Mouse (Mus musculus): Measurements from ENCODE around the gene Uvrag. TPM values are rescaled to one million over a fixed set of nuclear protein-coding genes. Genes with fewer than 3 reads are reported as not detected.

Gene Uvrag
- total RNA-seq, 2 experiments from 2014 or later = 47.6 to 68.3 TPM

DNA sequence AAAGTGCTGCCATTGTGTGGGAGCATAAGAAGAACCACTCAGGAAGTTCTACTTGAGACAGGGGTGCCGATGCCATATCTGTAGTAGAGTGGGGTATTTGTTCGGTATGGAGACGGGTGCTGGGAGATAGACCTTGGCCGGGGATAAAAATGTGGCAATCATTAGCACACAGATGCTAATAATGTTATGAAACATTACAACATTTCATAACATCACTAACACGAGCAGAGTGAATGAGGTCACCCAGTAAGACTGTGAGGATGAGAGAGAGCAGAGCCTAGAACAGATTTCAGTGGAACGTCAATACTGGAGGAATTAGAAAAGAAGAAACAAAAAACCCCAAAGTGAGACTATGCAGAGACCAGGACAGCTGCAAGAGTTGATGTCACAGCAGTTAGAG lies 116.2 kb downstream of the Uvrag start:
- Histone ChIP-seq H3K27ac (no peak overlapping the region), H3K4me3 (no peak overlapping the region)
- intact Hi-C loops (cut with DNase I) = no loop called here
- DNase-seq (ENCODE audit: extremely low spot score in 1 of 2, low spot score in 2 of 2) = no peak
- TF ChIP-seq CTCF (IDR thresholded peaks at IDR 0.05) = no peak

DNA sequence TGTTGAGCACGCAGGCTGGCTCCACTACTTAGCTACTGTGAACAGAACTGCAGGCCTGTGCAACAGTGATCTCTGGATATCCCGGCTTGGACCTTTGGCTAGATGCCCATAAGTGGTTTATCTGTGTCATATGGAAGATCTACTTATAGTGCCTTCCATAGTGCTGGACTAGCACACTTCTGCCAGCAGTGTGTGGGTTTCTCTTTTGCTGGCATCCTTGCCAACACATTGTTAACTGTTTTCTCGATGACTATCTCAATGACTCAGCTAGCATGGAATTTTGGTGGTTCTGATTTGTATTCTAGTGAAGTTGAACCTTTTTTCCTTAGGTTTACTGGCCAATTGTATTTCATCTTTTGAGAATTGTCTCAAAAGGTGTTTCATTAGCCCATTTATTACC lies 117.0 kb downstream of the Uvrag start:
- intact Hi-C loops (cut with DNase I) = no loop called here
- no peak for DNase-seq (ENCODE audit: extremely low spot score in 1 of 2, low spot score in 2 of 2)
- no peak for TF ChIP-seq CTCF (IDR thresholded peaks at IDR 0.05)
- Histone ChIP-seq H3K4me3 (no peak overlapping the region), H3K27ac (no peak overlapping the region)

DNA sequence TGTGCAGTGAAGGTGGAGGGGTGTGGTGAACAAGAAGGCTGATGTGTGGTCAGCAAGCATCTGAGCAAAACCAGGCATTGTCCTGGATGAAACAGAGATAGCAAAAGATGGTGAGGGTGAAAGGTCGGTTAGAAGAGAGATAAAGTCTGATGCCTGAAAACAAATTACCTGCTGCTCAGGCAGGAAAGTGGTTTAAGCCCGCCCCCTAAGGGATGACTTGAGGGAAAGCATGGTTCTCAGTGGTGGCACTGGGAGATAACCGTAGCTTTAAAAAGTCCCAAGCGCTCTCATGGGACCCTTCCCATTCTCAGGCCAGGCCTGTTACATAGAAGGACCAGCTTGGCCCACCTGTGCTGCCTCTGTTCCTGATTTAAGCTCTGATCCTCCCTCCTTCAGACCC lies 119.7 kb downstream of the Uvrag start:
- intact Hi-C loops (cut with DNase I) = no loop called here
- peak; percentile 4; the same call in 1 of the 2 replicates for TF ChIP-seq CTCF (IDR thresholded peaks at IDR 0.05)
- Histone ChIP-seq H3K27ac (no peak overlapping the region), H3K4me3 (no peak overlapping the region)
- no peak for DNase-seq (ENCODE audit: extremely low spot score in 1 of 2, low spot score in 2 of 2)

DNA sequence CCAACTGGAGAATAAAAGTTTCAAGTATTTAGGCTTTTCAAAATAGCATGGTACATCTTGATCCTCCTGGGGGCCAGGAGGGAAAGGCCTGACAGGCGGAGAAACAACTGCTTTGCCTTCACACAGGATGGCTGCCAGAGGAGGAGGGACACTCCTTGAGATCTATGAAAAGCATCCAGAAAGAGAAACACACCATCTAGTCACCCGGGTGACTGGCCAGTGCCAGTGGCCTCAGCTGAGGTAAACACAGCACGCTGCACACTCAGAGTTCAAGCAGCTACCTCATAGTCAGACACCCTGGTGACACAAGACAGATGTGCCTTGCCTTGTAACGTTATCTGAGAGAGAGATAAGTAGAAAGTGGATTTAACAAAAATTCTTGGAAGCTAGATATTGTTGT lies 120.6 kb downstream of the Uvrag start:
- intact Hi-C loops (cut with DNase I) = no loop called here
- no peak overlapping the region for H3K4me3 ChIP-seq
- no peak for TF ChIP-seq CTCF (IDR thresholded peaks at IDR 0.05)
- no peak overlapping the region for H3K27ac ChIP-seq
- DNase-seq (ENCODE audit: extremely low spot score in 1 of 2, low spot score in 2 of 2) = no peak

DNA sequence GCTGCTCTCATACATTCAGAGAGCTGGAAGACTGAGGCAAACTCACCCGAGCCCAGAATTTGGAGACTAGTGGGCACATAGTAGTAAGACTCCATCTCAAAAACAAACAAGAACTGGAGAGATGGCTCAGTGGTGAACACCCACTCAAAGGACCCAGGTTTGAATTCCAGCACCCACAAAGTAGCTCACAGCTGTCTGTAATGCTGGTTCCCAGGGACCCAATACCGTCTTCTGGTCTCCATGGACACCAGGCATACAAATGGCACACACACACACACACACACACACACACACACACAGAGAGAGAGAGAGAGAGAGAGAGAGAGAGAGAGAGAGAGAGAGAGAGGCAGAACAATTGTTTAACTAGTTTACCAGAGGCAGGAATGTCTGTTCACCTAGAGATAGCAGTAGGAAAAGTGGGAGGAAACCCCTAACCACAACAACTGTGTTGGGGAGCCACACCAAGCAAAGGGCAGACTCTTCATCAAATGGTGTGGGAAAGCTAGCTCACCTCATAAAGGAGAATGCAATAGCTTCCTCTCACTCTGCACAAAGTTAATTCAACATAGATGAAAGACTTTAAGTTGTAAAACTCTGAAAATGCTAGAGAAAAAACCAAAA lies 123.6 kb downstream of the Uvrag start:
- no peak for DNase-seq (ENCODE audit: extremely low spot score in 1 of 2, low spot score in 2 of 2)
- H3K27ac ChIP-seq = no peak overlapping the region
- intact Hi-C loops (cut with DNase I) = no loop called here
- no peak for TF ChIP-seq CTCF (IDR thresholded peaks at IDR 0.05)
- H3K4me3 ChIP-seq = no peak overlapping the region

DNA sequence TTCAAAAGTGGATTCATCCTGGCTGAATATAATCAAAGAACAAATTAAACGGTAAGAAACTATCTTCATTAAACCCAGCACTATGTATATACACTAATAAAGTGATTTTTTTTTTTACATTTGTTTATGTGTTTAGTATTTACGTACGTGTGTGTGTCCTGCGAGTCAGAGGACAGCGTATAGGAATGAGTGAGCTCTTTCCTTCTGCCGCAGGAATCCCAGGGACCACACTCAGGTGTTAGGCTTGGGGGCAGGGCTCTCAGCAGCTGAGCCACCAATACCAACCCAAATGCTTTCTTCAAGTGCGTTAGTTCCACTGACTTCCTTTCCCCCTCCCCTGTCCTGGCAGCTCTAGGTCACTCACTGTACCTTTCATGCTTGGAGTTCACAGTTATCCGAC lies 125.0 kb downstream of the Uvrag start:
- no peak for TF ChIP-seq CTCF (IDR thresholded peaks at IDR 0.05)
- Histone ChIP-seq H3K4me3 (no peak overlapping the region), H3K27ac (no peak overlapping the region)
- DNase-seq (ENCODE audit: extremely low spot score in 1 of 2, low spot score in 2 of 2) = no peak
- intact Hi-C loops (cut with DNase I) = no loop called here

DNA sequence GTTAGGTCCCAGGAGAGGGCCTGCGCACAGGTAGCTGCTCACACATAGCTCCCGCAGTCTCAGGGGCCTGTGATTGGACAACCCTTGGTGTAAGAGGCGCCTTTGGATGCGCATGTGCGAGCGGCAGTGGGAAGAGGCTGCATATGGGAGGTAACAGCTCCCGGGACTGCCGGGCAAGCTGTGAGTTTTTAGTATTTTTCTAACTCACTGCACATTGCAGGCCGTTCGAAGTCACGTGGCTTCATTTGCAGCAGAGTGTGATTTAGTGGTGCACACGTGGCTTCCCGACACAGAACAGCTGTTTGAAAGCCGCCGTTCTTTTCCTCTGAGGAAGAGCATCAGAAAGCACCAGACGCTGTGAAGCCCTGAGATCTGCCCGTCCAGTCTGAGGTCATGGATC lies 125.5 kb downstream of the Uvrag start:
- peak; percentile 24 to 32 for DNase-seq (ENCODE audit: extremely low spot score in 1 of 2, low spot score in 2 of 2)

DNA sequence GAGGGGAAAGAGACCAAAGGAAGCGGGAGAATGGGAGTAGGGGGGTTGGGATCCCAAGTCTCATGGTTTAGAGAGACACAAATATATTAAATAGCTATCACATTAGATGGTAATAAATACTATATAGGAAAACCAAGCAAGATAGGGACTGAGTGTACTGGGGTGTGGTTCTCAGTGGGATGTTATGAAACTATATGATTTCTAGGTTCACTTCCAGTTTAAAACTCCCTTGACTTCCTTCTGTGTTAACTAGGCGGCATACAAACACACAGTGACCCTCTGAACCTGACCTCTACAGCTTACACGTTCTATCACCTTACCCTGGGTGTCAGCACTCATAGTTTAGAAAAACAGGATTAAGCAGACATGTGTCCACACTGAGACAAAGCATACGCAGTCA lies 126.3 kb downstream of the Uvrag start:
- no peak for DNase-seq (ENCODE audit: extremely low spot score in 1 of 2, low spot score in 2 of 2)
- Histone ChIP-seq H3K27ac (no peak overlapping the region), H3K4me3 (no peak overlapping the region)
- no peak for TF ChIP-seq CTCF (IDR thresholded peaks at IDR 0.05)
- intact Hi-C loops (cut with DNase I) = no loop called here

More for the DNA sequence above, 125.5 kb downstream of the Uvrag start:
- intact Hi-C loops (cut with DNase I) = no loop called here
- TF ChIP-seq CTCF (IDR thresholded peaks at IDR 0.05) = no peak
- peak overlapping the region; percentile 26; the same call in 1 of the 2 replicates for H3K27ac ChIP-seq
- no peak overlapping the region for H3K4me3 ChIP-seq

DNA sequence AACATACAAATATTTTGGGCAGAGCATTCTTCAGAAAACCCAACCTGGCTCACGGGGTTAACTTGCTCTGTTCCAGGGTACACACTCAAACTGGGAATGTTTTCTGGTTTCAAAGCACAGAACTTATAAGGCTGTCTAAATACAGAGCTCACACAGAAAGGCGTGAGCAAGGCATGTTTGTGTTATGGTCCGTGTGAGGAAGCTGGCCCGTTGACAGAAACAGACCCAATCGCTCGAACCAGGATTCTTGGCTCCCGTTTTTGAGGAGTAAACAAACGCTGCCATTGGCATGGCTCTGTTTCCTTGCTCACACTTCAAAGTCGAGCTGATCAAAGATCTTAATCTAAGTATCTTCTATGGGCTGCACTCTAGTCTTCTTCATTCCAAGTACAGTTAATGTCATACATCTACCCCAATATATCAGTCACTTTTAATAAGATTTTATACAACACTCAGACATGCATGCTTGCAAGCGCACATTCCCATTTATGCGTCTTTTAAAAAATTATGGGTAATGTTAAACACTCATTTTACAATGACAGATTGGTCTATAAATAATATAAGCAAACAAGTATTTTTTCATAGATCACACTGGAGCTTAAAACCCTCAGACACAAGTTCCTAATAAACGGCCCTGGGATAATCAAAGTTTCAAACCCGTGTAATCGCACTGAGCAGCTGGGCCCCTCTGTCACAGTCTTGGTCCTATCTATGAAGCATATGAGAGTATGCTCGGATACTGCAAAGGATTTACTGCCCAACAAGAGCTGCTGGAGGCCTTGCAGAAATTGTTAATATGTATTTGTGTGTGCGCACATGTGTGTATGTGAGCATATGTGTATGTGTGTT lies 133.2 kb downstream of the Uvrag start:
- no peak for TF ChIP-seq CTCF (IDR thresholded peaks at IDR 0.05)
- Histone ChIP-seq H3K4me3 (no peak overlapping the region), H3K27ac (no peak overlapping the region)
- no peak for DNase-seq (ENCODE audit: extremely low spot score in 1 of 2, low spot score in 2 of 2)
- intact Hi-C loops (cut with DNase I) = no loop called here

DNA sequence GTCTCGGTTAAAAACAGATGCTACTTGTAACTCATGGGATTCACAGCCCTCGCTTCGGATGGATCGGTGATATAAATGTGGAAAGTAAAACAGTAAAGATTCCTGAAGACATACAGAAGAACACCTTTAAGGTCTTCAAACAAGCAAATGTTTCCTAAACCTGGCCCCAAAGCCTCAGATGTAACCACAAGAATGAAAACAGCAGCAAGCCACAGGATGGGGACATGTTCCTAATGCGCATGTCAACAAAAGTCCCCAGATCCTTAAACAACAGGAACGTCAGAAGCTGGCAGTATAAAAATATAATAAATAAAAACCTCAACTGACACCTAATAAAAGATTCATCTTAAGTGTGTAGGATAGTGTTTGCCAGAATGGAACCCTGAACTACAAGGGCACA lies 137.7 kb downstream of the Uvrag start:
- Histone ChIP-seq H3K27ac (no peak overlapping the region), H3K4me3 (no peak overlapping the region)
- intact Hi-C loops (cut with DNase I) = no loop called here
- no peak for DNase-seq (ENCODE audit: extremely low spot score in 1 of 2, low spot score in 2 of 2)
- TF ChIP-seq CTCF (IDR thresholded peaks at IDR 0.05) = no peak

DNA sequence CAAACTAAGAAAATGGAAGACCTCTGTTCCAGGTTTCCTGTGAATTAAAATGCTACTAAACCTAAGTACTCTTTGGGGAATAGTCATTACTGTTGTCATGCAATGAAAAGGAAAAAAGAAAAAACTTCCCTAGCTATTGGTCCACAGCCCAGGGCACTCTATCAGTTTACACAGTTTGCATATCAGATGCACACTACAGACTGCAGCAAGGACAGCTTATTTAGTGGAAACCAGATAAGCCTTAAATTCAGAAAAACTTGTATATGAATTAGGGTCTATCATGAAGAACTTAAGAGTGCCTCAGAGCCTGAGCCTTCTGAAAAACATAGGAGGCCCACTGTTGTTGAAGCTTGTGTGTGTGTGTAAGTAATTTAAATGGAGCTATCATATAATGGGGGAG lies 142.2 kb downstream of the Uvrag start:
- no peak for TF ChIP-seq CTCF (IDR thresholded peaks at IDR 0.05)
- DNase-seq (ENCODE audit: extremely low spot score in 1 of 2, low spot score in 2 of 2) = no peak
- no peak overlapping the region for H3K27ac ChIP-seq
- H3K4me3 ChIP-seq = no peak overlapping the region
- intact Hi-C loops (cut with DNase I) = no loop called here

DNA sequence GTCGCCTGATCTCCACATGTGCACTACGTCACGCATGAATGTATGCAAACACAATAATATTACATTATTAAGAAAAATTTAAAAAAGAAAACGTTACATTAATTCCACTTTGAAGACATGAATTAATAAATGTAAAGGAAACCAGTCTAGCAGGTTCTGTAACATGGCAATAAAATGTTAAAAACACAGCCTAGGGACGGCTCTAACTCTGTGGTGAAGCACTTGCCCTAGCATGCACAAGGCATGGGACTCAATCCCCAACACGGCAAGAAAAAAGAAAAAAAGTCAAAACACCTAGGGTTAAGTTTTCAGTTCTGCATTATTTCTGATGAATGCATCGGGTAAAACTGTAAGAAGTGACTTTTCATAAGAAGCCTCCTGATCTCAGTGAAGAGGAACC lies 143.2 kb downstream of the Uvrag start:
- intact Hi-C loops (cut with DNase I) = no loop called here
- no peak overlapping the region for H3K4me3 ChIP-seq
- DNase-seq (ENCODE audit: extremely low spot score in 1 of 2, low spot score in 2 of 2) = no peak
- no peak for TF ChIP-seq CTCF (IDR thresholded peaks at IDR 0.05)
- no peak overlapping the region for H3K27ac ChIP-seq

DNA sequence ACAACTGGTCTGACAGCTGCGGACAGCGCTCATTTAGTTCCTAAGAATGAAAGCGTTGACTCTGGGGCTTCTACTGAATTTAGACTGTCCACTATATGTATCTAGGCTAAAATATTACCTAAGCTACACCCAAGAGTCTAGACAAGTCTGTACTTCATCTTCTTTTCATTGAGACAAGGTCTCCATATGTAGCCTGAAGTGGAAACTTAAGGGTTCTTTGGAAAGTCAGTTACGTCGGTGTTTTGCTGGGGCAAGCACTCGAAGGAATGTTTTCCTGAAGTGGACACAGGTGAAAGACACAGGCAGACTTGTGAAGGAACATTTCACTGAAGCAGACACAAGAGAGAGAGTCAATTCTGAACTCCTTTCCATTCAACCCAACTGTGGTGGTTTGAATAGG lies 144.2 kb downstream of the Uvrag start:
- DNase-seq (ENCODE audit: extremely low spot score in 1 of 2, low spot score in 2 of 2) = no peak
- TF ChIP-seq CTCF (IDR thresholded peaks at IDR 0.05) = no peak
- Histone ChIP-seq H3K27ac (no peak overlapping the region), H3K4me3 (no peak overlapping the region)
- intact Hi-C loops (cut with DNase I) = no loop called here

Measured in left cerebral cortex, adult 2 months (tissue).